Mouse (Mus musculus): ENCODE measurements around the gene Npas3. TPM values are rescaled to one million over a fixed set of nuclear protein-coding genes. Genes with fewer than 3 reads are reported as not detected.

Gene Npas3
- polyA plus RNA-seq, 1 experiment: 0.04 TPM

- H3K27ac ChIP-seq (ENCODE audit: control insufficient read depth, insufficient read depth, low read length): no peak overlapping the region
- no peak for DNase-seq
- H3K36me3 ChIP-seq (ENCODE audit: control insufficient read depth, insufficient read depth, low read length): no peaks in the 10 kb centered on the region
- no peaks in the 10 kb centered on the region for H3K27me3 ChIP-seq (ENCODE audit: control insufficient read depth, insufficient read depth, low read length)
- 66% methylated on average over 6 of the region's 6 CpGs for WGBS
- TF ChIP-seq POLR2A (IDR thresholded peaks at IDR 0.05; ENCODE audit: control insufficient read depth, extremely low read depth, insufficient read depth, low read length, poor library complexity) (no peak), CTCF (IDR thresholded peaks at IDR 0.05; ENCODE audit: borderline replicate concordance, control insufficient read depth, extremely low read depth, insufficient read depth, low read length, poor library complexity) (no peak)
- no peaks in the 10 kb centered on the region for H3K4me1 ChIP-seq (replicated peaks; ENCODE audit: control insufficient read depth, insufficient read depth, low read length)
- no peak overlapping the region for H3K4me3 ChIP-seq (ENCODE audit: control insufficient read depth, insufficient read depth, low read length)
Measured at GRCm38 (mm10) chr12:53719896-53720295, 471.4 kb downstream of the Npas3 start.

- no peak for DNase-seq
- Histone ChIP-seq H3K27ac (ENCODE audit: control insufficient read depth, insufficient read depth, low read length) (no peak overlapping the region), H3K36me3 (ENCODE audit: control insufficient read depth, insufficient read depth, low read length) (no peaks in the 10 kb centered on the region), H3K27me3 (ENCODE audit: control insufficient read depth, insufficient read depth, low read length) (no peaks in the 10 kb centered on the region), H3K4me3 (ENCODE audit: control insufficient read depth, insufficient read depth, low read length) (no peak overlapping the region), H3K4me1 (replicated peaks; ENCODE audit: control insufficient read depth, insufficient read depth, low read length) (no peaks in the 10 kb centered on the region)
- no peak for TF ChIP-seq CTCF (IDR thresholded peaks at IDR 0.05; ENCODE audit: borderline replicate concordance, control insufficient read depth, extremely low read depth, insufficient read depth, low read length, poor library complexity)
- no peak for TF ChIP-seq POLR2A (IDR thresholded peaks at IDR 0.05; ENCODE audit: control insufficient read depth, extremely low read depth, insufficient read depth, low read length, poor library complexity)
- WGBS: 95% methylated on average over 7 of the region's 7 CpGs
Measured at GRCm38 (mm10) chr12:53722156-53722555, 473.7 kb downstream of the Npas3 start.

DNA sequence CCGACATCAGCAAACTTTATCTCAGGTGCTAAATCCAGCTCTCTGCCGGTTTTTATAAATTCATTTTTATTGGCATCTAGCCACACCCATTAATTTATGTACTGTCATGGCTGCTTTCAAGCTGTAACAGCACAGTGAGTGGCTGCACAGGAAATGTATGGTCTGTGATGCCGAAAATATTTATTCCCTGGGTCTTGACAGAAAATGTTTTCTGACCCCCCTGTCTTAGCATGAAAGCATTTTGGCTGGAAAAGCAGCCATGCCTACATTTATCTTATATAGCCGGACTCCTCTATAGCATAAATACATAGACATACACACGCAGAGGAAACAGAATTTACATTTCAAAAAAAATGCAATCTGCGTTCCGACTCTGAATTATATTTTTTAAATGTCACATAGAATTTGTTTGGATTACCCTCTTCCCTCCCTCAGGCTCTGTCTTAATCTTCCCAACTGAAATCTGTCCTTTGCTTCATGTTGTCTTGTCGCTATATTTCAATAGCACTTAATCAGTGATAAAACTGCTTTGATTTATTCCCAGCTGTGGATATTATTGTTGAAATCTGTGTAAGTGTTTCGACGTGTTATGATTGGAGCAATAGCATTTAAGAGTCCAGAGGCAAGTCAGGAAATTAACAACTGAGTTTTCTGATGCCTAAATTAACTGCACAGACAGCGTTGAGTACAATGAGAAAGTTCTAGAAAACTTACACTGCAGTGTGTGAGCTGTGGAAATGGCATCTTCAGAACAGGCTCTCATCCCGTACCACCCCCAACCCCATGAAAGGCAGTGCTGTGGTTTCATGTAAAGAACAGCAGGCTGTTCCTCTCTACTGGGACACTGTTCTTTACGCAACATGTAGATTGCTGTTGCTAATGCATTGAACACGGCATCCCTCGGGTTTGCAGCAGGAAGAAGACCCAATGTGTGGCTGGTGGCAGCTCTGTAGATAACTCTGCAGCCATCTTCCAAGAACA is 474.5 kb downstream of the Npas3 start:
- Histone ChIP-seq H3K27ac (ENCODE audit: control insufficient read depth, insufficient read depth, low read length) (no peak overlapping the region), H3K4me1 (replicated peaks; ENCODE audit: control insufficient read depth, insufficient read depth, low read length) (no peaks in the 10 kb centered on the region), H3K36me3 (ENCODE audit: control insufficient read depth, insufficient read depth, low read length) (no peaks in the 10 kb centered on the region), H3K27me3 (ENCODE audit: control insufficient read depth, insufficient read depth, low read length) (no peaks in the 10 kb centered on the region), H3K4me3 (ENCODE audit: control insufficient read depth, insufficient read depth, low read length) (no peak overlapping the region)
- WGBS: 84% methylated on average over 15 of the region's 15 CpGs
- DNase-seq: no peak
- TF ChIP-seq CTCF (IDR thresholded peaks at IDR 0.05; ENCODE audit: borderline replicate concordance, control insufficient read depth, extremely low read depth, insufficient read depth, low read length, poor library complexity) (no peak), POLR2A (IDR thresholded peaks at IDR 0.05; ENCODE audit: control insufficient read depth, extremely low read depth, insufficient read depth, low read length, poor library complexity) (no peak)

DNA sequence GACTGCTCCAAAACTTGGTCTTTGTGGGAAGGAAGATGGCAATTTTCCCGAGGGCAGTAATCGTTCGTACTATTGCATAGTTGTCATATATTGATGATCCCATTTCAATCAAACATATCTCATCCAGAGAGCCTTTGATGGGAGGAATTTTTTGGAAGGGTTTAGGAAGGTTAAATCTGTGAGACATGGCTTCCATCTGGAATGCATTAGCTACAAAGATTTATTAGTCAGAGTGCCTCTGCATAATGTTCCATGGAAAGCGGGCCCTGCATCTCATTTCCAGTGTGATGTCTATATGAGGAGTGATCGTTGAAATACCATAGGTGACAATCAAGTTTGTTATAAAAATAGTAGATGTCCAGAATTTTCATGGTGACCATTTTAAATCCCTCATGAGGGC is 480.8 kb downstream of the Npas3 start:
- Histone ChIP-seq H3K4me1 (replicated peaks; ENCODE audit: control insufficient read depth, insufficient read depth, low read length) (no peaks in the 10 kb centered on the region), H3K27me3 (ENCODE audit: control insufficient read depth, insufficient read depth, low read length) (no peaks in the 10 kb centered on the region), H3K27ac (ENCODE audit: control insufficient read depth, insufficient read depth, low read length) (no peak overlapping the region), H3K36me3 (ENCODE audit: control insufficient read depth, insufficient read depth, low read length) (no peaks in the 10 kb centered on the region), H3K4me3 (ENCODE audit: control insufficient read depth, insufficient read depth, low read length) (no peak overlapping the region)
- WGBS: 91% methylated on average over 5 of the region's 5 CpGs
- no peak for TF ChIP-seq CTCF (IDR thresholded peaks at IDR 0.05; ENCODE audit: borderline replicate concordance, control insufficient read depth, extremely low read depth, insufficient read depth, low read length, poor library complexity)
- TF ChIP-seq POLR2A (IDR thresholded peaks at IDR 0.05; ENCODE audit: control insufficient read depth, extremely low read depth, insufficient read depth, low read length, poor library complexity): no peak
- no peak for DNase-seq

DNA sequence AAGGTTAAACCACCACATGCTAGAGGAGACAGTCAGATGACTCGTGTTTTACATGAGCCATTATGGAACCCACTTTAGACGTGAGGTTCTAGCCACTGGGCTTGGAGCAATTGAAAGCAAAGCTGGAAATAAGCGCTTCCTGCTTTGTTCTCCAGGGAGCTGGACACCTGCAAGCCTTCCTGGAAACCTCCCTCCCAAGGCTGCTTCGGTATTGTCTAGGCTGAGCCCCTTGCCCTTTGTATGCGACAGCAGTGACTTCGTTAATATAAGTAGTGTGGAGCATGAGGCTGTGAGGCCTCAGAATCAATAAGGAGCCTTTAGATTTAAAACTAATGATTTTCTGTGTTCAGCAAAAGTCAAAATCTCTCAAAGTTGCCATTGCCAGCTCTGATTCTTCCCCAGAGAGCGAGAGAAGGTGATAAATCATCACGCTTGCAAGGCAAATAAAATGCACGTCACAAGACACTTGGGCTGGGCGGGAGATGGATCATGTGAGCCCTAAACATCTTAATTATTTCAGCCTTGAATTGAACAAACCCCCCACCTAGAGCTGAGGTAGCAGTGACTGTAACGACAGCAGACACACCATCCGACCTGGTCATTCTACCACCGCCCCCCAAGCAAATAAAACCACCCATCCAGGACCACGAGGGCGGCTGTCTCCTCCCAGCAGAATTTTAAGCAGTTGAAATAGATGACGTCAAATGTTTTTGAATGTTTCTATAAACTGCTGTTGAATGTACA is 490.2 kb downstream of the Npas3 start:
- H3K27ac ChIP-seq (ENCODE audit: control insufficient read depth, insufficient read depth, low read length): no peak overlapping the region
- TF ChIP-seq CTCF (IDR thresholded peaks at IDR 0.05; ENCODE audit: borderline replicate concordance, control insufficient read depth, extremely low read depth, insufficient read depth, low read length, poor library complexity): no peak
- TF ChIP-seq POLR2A (IDR thresholded peaks at IDR 0.05; ENCODE audit: control insufficient read depth, extremely low read depth, insufficient read depth, low read length, poor library complexity): no peak
- H3K4me1 ChIP-seq (replicated peaks; ENCODE audit: control insufficient read depth, insufficient read depth, low read length): no peaks in the 10 kb centered on the region
- H3K27me3 ChIP-seq (ENCODE audit: control insufficient read depth, insufficient read depth, low read length): no peaks in the 10 kb centered on the region
- no peak for DNase-seq
- 92% methylated on average over 16 of the region's 16 CpGs for WGBS
- H3K4me3 ChIP-seq (ENCODE audit: control insufficient read depth, insufficient read depth, low read length): no peak overlapping the region
- H3K36me3 ChIP-seq (ENCODE audit: control insufficient read depth, insufficient read depth, low read length): no peaks in the 10 kb centered on the region

DNA sequence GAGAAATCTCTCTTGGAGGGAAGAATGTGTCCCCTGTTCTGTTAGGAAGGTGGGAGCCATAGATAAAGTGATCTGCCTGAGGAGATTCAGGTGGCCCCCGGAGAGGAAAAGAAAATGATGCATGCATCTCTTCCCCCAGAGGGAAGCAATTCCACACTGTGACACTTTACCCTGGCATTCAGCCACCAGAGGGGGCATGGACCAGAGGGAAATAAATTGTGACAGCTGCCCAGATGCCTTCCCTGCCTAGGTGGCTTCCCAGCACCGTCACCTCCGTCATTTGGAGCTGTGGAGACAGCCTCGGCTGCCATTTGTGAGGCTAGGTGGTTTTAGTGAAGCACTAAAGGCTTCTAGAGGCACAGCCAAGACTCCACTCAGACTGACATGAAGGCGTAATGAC is 498.2 kb downstream of the Npas3 start:
- Histone ChIP-seq H3K36me3 (ENCODE audit: control insufficient read depth, insufficient read depth, low read length) (no peaks in the 10 kb centered on the region), H3K27me3 (ENCODE audit: control insufficient read depth, insufficient read depth, low read length) (no peaks in the 10 kb centered on the region), H3K27ac (ENCODE audit: control insufficient read depth, insufficient read depth, low read length) (no peak overlapping the region), H3K4me1 (replicated peaks; ENCODE audit: control insufficient read depth, insufficient read depth, low read length) (no peaks in the 10 kb centered on the region), H3K4me3 (ENCODE audit: control insufficient read depth, insufficient read depth, low read length) (no peak overlapping the region)
- DNase-seq: no peak
- TF ChIP-seq POLR2A (IDR thresholded peaks at IDR 0.05; ENCODE audit: control insufficient read depth, extremely low read depth, insufficient read depth, low read length, poor library complexity) (no peak), CTCF (IDR thresholded peaks at IDR 0.05; ENCODE audit: borderline replicate concordance, control insufficient read depth, extremely low read depth, insufficient read depth, low read length, poor library complexity) (no peak)
- 65% methylated on average over 5 of the region's 5 CpGs for whole genome bisulfite sequencing
